Mouse (Mus musculus) E14TG2a.4 (cell line): Measurements from ENCODE around the gene Helz.

Experiments used
- CTCF ChIP-seq: conservative IDR thresholded peaks from 2 replicates; pipeline ENCODE4 v1.5.1; 2014; ENCODE audit warnings: low read length
- POU5F1 ChIP-seq: IDR thresholded peaks from 2 replicates; pipeline ENCODE4 v1.6.1; 2014; ENCODE audit warnings: low read length, borderline replicate concordance

- no peak for TF ChIP-seq CTCF
- no peak for TF ChIP-seq POU5F1
These were observed 18.4 kb upstream of the Helz start for GRCm38 (mm10) chr11:107529320-107529719.
